Mouse (Mus musculus) forebrain, embryonic 12.5 days (tissue): ENCODE measurements around the gene Bcl2a1c. TPM values are rescaled to one million over a fixed set of nuclear protein-coding genes. Genes with fewer than 3 reads are reported as not detected.

Source experiments
- ATAC-seq: fragments of 200-750 bp; cut with Nextera tagmentation; 2 replicates; pipeline ENCODE4 v1.8.0; 2017; ENCODE audit warnings: moderate TSS enrichment; ENCODE audit not compliant: low FRiP score
- H3K27ac ChIP-seq: fragments of 300-500 bp; sonication (generic); 2 replicates; pipeline ENCODE4 v1.5.1; 2016; ENCODE audit warnings: mild to moderate bottlenecking
- H3K27me3 ChIP-seq: fragments of 300-500 bp; sonication (generic); 2 replicates; pipeline ENCODE4 v1.6.1; 2016; ENCODE audit warnings: mild to moderate bottlenecking
- H3K36me3 ChIP-seq: fragments of 300-500 bp; sonication (generic); replicated peaks from 2 replicates; pipeline ENCODE4 v1.6.1; 2016; ENCODE audit warnings: mild to moderate bottlenecking
- H3K4me1 ChIP-seq: fragments of 300-500 bp; sonication (generic); 2 replicates; pipeline ENCODE4 v1.6.1; 2016
- H3K4me2 ChIP-seq: fragments of 300-500 bp; sonication (generic); 2 replicates; pipeline ENCODE4 v1.6.1; 2016; ENCODE audit warnings: mild to moderate bottlenecking, moderate library complexity
- H3K4me3 ChIP-seq: fragments of 300-500 bp; sonication (generic); replicated peaks from 2 replicates; pipeline ENCODE4 v1.5.1; 2016; ENCODE audit warnings: mild to moderate bottlenecking
- H3K9ac ChIP-seq: fragments of 300-500 bp; sonication (generic); 2 replicates; pipeline ENCODE4 v1.6.1; 2016; ENCODE audit warnings: mild to moderate bottlenecking
- H3K9me3 ChIP-seq: fragments of 300-500 bp; sonication (generic); 2 replicates; pipeline ENCODE4 v1.6.1; 2016
- WGBS: fragments of 180-500 bp; shearing (Covaris S2); methylation state at CpG from one replicate; pipeline ENCODE4 v1.1.7; 2016; 5-methylcytosine and 5-hydroxymethylcytosine counted together
- polyA plus RNA-seq: library from polyadenylated mRNA; unstranded; fragments of >200 nt; fragmentation: Nextera tagmentation; extraction: Ambion mirVana; gene quantifications from 2 replicates; pipeline ENCODE4 v1.2.1, GENCODE M21; 2016

The Bcl2a1c gene
- polyA plus RNA-seq, 1 experiment from 2014 or later: not detected

DNA sequence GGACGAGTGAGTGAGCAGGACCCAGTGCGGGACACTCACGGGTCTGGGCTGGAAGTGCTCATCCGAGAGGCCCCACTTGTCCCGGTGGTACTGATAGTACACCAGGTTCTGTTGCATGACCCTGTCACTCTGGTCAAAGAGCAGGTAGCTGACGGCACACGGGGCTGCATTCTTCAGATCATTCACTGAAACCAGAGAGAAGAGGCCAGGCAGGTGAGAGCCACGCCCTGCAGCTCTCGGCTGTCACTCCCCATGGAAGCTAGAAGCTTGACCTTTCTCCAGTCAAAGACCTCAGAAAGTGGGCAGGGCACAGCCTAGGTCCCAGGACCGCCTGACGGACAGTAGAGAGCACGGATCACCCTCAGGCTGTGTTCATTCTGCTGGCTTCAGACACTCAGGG, 49.9 kb downstream of the Bcl2a1c start:
- Histone ChIP-seq H3K9ac (no peak overlapping the region), H3K4me1 (no peaks in the 10 kb centered on the region), H3K27me3 (no peaks in the 10 kb centered on the region), H3K36me3 (no peaks in the 10 kb centered on the region), H3K9me3 (no peaks in the 10 kb centered on the region), H3K4me2 (no peak overlapping the region), H3K27ac (no peak overlapping the region), H3K4me3 (no peak overlapping the region)
- 88% methylated on average over 11 of the region's 12 CpGs for WGBS
- no peak for ATAC-seq

Other genes with a start within 250 kb of the Bcl2a1c start
- gene Crtap, start 60.5 kb downstream of the Bcl2a1c start, polyA plus RNA-seq: 28.3 and 36.8 TPM in 2 replicates
- 19.9 and 21.4 TPM in 2 replicates for gene Glb1, start 70.9 kb downstream of the Bcl2a1c start, polyA plus RNA-seq
- 8.2 and 8.7 TPM in 2 replicates for gene Tmppe, start 71.0 kb downstream of the Bcl2a1c start, polyA plus RNA-seq
- gene Ccr4, start 174.8 kb downstream of the Bcl2a1c start, polyA plus RNA-seq: not detected in 2 replicates
- not detected in 2 replicates for gene C130032M10Rik, start 185.6 kb downstream of the Bcl2a1c start, polyA plus RNA-seq
- 0.36 and 0.52 TPM in 2 replicates for gene Trim71, start 234.2 kb downstream of the Bcl2a1c start, polyA plus RNA-seq